Comparison of ENCODE assay signal across 27 mouse cellular contexts in the genomic region with DNA sequence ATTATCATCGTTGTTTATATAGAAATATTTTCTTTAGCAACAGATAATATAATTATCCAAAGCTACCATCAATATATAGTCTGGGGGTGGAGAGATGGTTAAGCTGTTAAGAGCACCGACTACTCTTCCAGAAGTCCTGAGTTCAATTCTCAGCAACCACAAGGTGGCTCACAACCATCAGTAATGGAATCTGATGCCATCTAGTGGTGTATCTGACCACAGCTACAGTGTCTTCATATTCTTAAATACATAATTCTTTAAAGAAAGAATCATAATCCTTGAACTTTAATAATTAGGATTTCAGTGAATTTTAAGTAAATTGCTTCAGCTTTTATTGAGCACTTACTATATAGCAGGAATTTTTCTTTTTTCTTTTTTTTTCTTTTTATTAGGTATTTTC.
DNase-seq lines count a peak whose midpoint lies in the region; ATAC-seq and TF ChIP-seq lines count a peak whose summit lies in the region.
"Had no signal": no experiment of that assay in that cellular context is flagged by ENCODE, and none has a peak within 500 bp of the region (broad histone marks: within the 10 kb centered on the region; RNA-seq: fewer than 3 reads in every experiment).

No protein-coding gene starts in this region.

- no peak overlapping the region for H3K4me2 ChIP-seq in liver, postnatal 0 days (ENCODE audit: low read depth, low read length)
- H3K4me2 ChIP-seq: embryonic facial prominence, embryonic 13.5 days; forebrain, embryonic 12.5 days; heart, embryonic 15.5 days; hindbrain, embryonic 15.5 days; intestine, embryonic 15.5 days; liver, embryonic 11.5 days; lung, embryonic 15.5 days; midbrain, embryonic 12.5 days had no signal

- intact Hi-C loops in heart, adult 2 months (cut with DNase I) = no loop called here
- intact Hi-C loops in heart, postnatal 10 days (cut with DNase I) = no loop called here

- no peaks in the 10 kb centered on the region for H3K4me1 ChIP-seq in heart, adult 2 months (ENCODE audit: control insufficient read depth, insufficient read depth, low read length)
- no peaks in the 10 kb centered on the region for H3K4me1 ChIP-seq in liver, postnatal 0 days (ENCODE audit: insufficient read depth)
- H3K4me1 ChIP-seq: embryonic facial prominence, embryonic 13.5 days; forebrain, embryonic 12.5 days; heart, embryonic 15.5 days; hindbrain, embryonic 15.5 days; intestine, embryonic 15.5 days; lung, embryonic 15.5 days; midbrain, embryonic 12.5 days had no signal

- TF ChIP-seq EP300 in heart, adult 2 months (IDR thresholded peaks at IDR 0.05; ENCODE audit: insufficient read depth, low read depth, low read length) = no peak
- TF ChIP-seq EP300 in liver, postnatal 0 days (IDR thresholded peaks at IDR 0.05; ENCODE audit: low read depth) = no peak

- H3K9ac ChIP-seq in heart, adult 2 months (ENCODE audit: low read depth, low read length) = no peak overlapping the region
- no peak overlapping the region for H3K9ac ChIP-seq in liver, postnatal 0 days (replicated peaks)
- H3K9ac ChIP-seq: embryonic facial prominence, embryonic 13.5 days; forebrain, embryonic 12.5 days; heart, embryonic 15.5 days; hindbrain, embryonic 15.5 days; intestine, embryonic 15.5 days; lung, embryonic 15.5 days; midbrain, embryonic 12.5 days had no signal

- no peak overlapping the region for H3K4me3 ChIP-seq in heart, adult 2 months
- no peak overlapping the region for H3K4me3 ChIP-seq in liver, postnatal 0 days (ENCODE audit: low read depth, low read length)
- H3K4me3 ChIP-seq: embryonic facial prominence, embryonic 13.5 days; erythroblast, embryonic 14.5 days; forebrain, embryonic 12.5 days; heart, embryonic 15.5 days; hindbrain, embryonic 15.5 days; intestine, embryonic 15.5 days; lung, embryonic 15.5 days; midbrain, embryonic 12.5 days had no signal

- no peaks in the 10 kb centered on the region for H3K27me3 ChIP-seq in heart, adult 2 months (ENCODE audit: control insufficient read depth, insufficient read depth, low read length)
- H3K27me3 ChIP-seq in liver, postnatal 0 days (ENCODE audit: insufficient read depth, low read length) = no peaks in the 10 kb centered on the region
- H3K27me3 ChIP-seq: embryonic facial prominence, embryonic 13.5 days; forebrain, embryonic 12.5 days; heart, embryonic 15.5 days; hindbrain, embryonic 15.5 days; intestine, embryonic 15.5 days; lung, embryonic 15.5 days; midbrain, embryonic 12.5 days had no signal

- ATAC-seq in liver, postnatal 0 days = no peak
- peak; percentile 44 for ATAC-seq in megakaryocyte progenitor cell, adult 5-6 weeks (replicated peaks; ENCODE audit: poor library complexity)
- ATAC-seq: activated CD4-positive, CD25-positive, alpha-beta regulatory T cell, adult 4 months; intestine, embryonic 15.5 days had no signal

- no peak for DNase-seq in heart, adult 2 months
- no peak for DNase-seq in heart, postnatal 10 days
- DNase-seq in liver, postnatal 0 days = no peak
- DNase-seq in liver = no peak
- DNase-seq in ES-CJ7 (ENCODE audit: low read depth, low spot score) = peak; percentile 9
- DNase-seq in right cerebral cortex, adult 18-20 months = no peak
- no peak for DNase-seq in retina, embryonic 14.5 days (ENCODE audit: low spot score)
- DNase-seq: adrenal gland, adult 8-10 months; cerebellum, adult 2 months; cerebellum, postnatal 25 days; heart, postnatal 4 days; kidney, adult 8-10 months; kidney, postnatal 36 days; layer of hippocampus, adult 9-11 months; right cerebral cortex, postnatal 14 days; spleen, adult 18-20 months had no signal

- peak; percentile 18 for TF ChIP-seq CTCF in heart, adult 2 months (IDR thresholded peaks at IDR 0.05)
- TF ChIP-seq CTCF in liver, postnatal 0 days (IDR thresholded peaks at IDR 0.05; ENCODE audit: low read depth) = peak; percentile 21; the same call in 1 of the 2 replicates

- no peak for TF ChIP-seq POLR2A in heart, adult 2 months (IDR thresholded peaks at IDR 0.05; ENCODE audit: insufficient read depth, low read depth, low read length)

- no peak overlapping the region for H3K27ac ChIP-seq in heart, adult 2 months
- H3K27ac ChIP-seq in liver, postnatal 0 days (ENCODE audit: low read depth) = no peak overlapping the region
- H3K27ac ChIP-seq: embryonic facial prominence, embryonic 13.5 days; forebrain, embryonic 12.5 days; heart, embryonic 15.5 days; hindbrain, embryonic 15.5 days; intestine, embryonic 15.5 days; lung, embryonic 15.5 days; midbrain, embryonic 12.5 days had no signal

- no peaks in the 10 kb centered on the region for H3K36me3 ChIP-seq in heart, adult 2 months (ENCODE audit: control insufficient read depth, insufficient read depth, low read length)
- H3K36me3 ChIP-seq in liver, postnatal 0 days (replicated peaks; ENCODE audit: insufficient read depth, low read length) = no peaks in the 10 kb centered on the region
- H3K36me3 ChIP-seq: embryonic facial prominence, embryonic 13.5 days; forebrain, embryonic 12.5 days; heart, embryonic 15.5 days; hindbrain, embryonic 15.5 days; intestine, embryonic 15.5 days; lung, embryonic 15.5 days; midbrain, embryonic 12.5 days had no signal

- H3K9me3 ChIP-seq in liver, postnatal 0 days (ENCODE audit: low read length) = no peaks in the 10 kb centered on the region
- H3K9me3 ChIP-seq: embryonic facial prominence, embryonic 13.5 days; forebrain, embryonic 12.5 days; heart, embryonic 15.5 days; hindbrain, embryonic 15.5 days; intestine, embryonic 15.5 days; lung, embryonic 15.5 days; midbrain, embryonic 12.5 days had no signal

- WGBS in heart, adult 2 months = 80% methylated on average over 2 of the region's 2 CpGs
- WGBS in liver, postnatal 0 days (ENCODE audit: insufficient replicate concordance) = 76% methylated on average over 2 of the region's 2 CpGs

- no peaks in the 10 kb centered on the region for H3K79me2 ChIP-seq in heart, adult 2 months (replicated peaks; ENCODE audit: control insufficient read depth, insufficient read depth, low read length)
